Mouse (Mus musculus) bone marrow, adult 2 months (tissue): ENCODE results near the gene Cdc42se2. TPM values are rescaled to one million over a fixed set of nuclear protein-coding genes. Genes with fewer than 3 reads are reported as not detected.

Experiments used
- H3K27ac ChIP-seq: fragments of 200-500 bp; 2 replicates; pipeline ENCODE4 v1.5.1; 2012; ENCODE audit warnings: low read depth, mild to moderate bottlenecking, control low read depth, inconsistent platforms, low read length; ENCODE audit not compliant: control insufficient read depth, poor library complexity, insufficient read depth
- H3K4me1 ChIP-seq: fragments of 200-500 bp; 2 replicates; pipeline ENCODE4 v1.6.1; 2011; ENCODE audit warnings: low read length; ENCODE audit not compliant: control insufficient read depth, insufficient read depth
- H3K4me3 ChIP-seq: fragments of 200-500 bp; replicated peaks from 2 replicates; pipeline ENCODE3; 2011; ENCODE audit warnings: mild to moderate bottlenecking, low read depth, low read length, control low read depth; ENCODE audit not compliant: control insufficient read depth
- CTCF ChIP-seq: fragments of 200-500 bp; IDR thresholded peaks from 2 replicates; pipeline ENCODE4 v1.5.1; 2011; ENCODE audit warnings: low read length, control low read depth; ENCODE audit not compliant: control insufficient read depth, insufficient read depth
- POLR2A ChIP-seq: fragments of 200-500 bp; IDR thresholded peaks from 2 replicates; pipeline ENCODE4 v1.6.1; 2011; ENCODE audit warnings: low read depth, mild to moderate bottlenecking, control low read depth, low read length, borderline replicate concordance; ENCODE audit not compliant: control insufficient read depth
- WGBS: fragments of 180-500 bp; shearing (Covaris S2); methylation state at CpG from one replicate; pipeline ENCODE4 v1.1.7; 2018; 5-methylcytosine and 5-hydroxymethylcytosine counted together
- polyA plus RNA-seq: library from polyadenylated mRNA; stranded (reverse); fragments of >200 nt; gene quantifications from 2 replicates; pipeline ENCODE4 v1.2.4, GENCODE M21; 2011; ENCODE audit warnings: low replicate concordance; ENCODE audit not compliant: missing spikeins, insufficient read depth, insufficient read length

Gene Cdc42se2
- polyA plus RNA-seq, 1 experiment = 17.9 TPM

GRCm38 (mm10) chr11:54679141-54679540 lies 108.3 kb downstream of the Cdc42se2 start:
- Histone ChIP-seq H3K27ac (no peak overlapping the region), H3K4me1 (no peaks in the 10 kb centered on the region), H3K4me3 (no peak overlapping the region)
- no peak for TF ChIP-seq POLR2A
- TF ChIP-seq CTCF = no peak
- WGBS = 92% methylated on average over 2 of the region's 2 CpGs

GRCm38 (mm10) chr11:54675792-54676489 lies 111.5 kb downstream of the Cdc42se2 start:
- H3K4me1 ChIP-seq = no peaks in the 10 kb centered on the region
- WGBS = 93% methylated on average over 2 of the region's 2 CpGs
- TF ChIP-seq CTCF = no peak
- no peak for TF ChIP-seq POLR2A
- H3K27ac ChIP-seq = no peak overlapping the region
- no peak overlapping the region for H3K4me3 ChIP-seq

GRCm38 (mm10) chr11:54673575-54674298 lies 113.7 kb downstream of the Cdc42se2 start:
- no peak overlapping the region for H3K4me3 ChIP-seq
- TF ChIP-seq CTCF (no peak), POLR2A (no peak)
- no peak overlapping the region for H3K27ac ChIP-seq
- H3K4me1 ChIP-seq = no peaks in the 10 kb centered on the region
- WGBS = 90% methylated on average over 8 of the region's 8 CpGs

Other genes starting within 250 kb of the Cdc42se2 start
- 2.2 and 11.4 TPM in 2 replicates for gene Lyrm7, start 73.2 kb upstream of the Cdc42se2 start, polyA plus RNA-seq
- 192 and 249 TPM in 2 replicates for gene Hint1, start 78.7 kb upstream of the Cdc42se2 start, polyA plus RNA-seq
- 86.6 and 132 TPM in 2 replicates for gene Gpx3, start 114.8 kb upstream of the Cdc42se2 start, polyA plus RNA-seq
- gene Tnip1, start 175.2 kb upstream of the Cdc42se2 start, polyA plus RNA-seq = 10.1 and 22.5 TPM in 2 replicates
- gene Anxa6, start 245.8 kb upstream of the Cdc42se2 start, polyA plus RNA-seq = 17.6 and 30.5 TPM in 2 replicates